Mouse (Mus musculus) limb, embryonic 11.5 days (tissue): ENCODE data around the gene Sult6b1. TPM values are rescaled to one million over a fixed set of nuclear protein-coding genes. Genes with fewer than 3 reads are reported as not detected.
A peak's percentile ranks its signal among the peaks of the same experiment; 100 is the strongest.

Experiments
- ATAC-seq: fragments of 200-750 bp; cut with Nextera tagmentation; 2 replicates; pipeline ENCODE4 v1.8.0; 2017; ENCODE audit warnings: low read depth; ENCODE audit not compliant: insufficient number of reproducible peaks, low FRiP score, low TSS enrichment
- DNase-seq: peaks from one replicate; pipeline ENCODE4 v3.0.0-alpha.2; 2015; ENCODE audit warnings: low spot score
- H3K27ac ChIP-seq: fragments of 300-500 bp; sonication (generic); replicated peaks from 2 replicates; pipeline ENCODE4 v1.5.1; 2014; ENCODE audit warnings: low read depth, mild to moderate bottlenecking, low read length
- H3K27me3 ChIP-seq: fragments of 300-500 bp; sonication (generic); 2 replicates; pipeline ENCODE4 v1.6.1; 2014; ENCODE audit warnings: mild to moderate bottlenecking, low read length, mixed read lengths; ENCODE audit not compliant: control insufficient read depth, insufficient read depth
- H3K36me3 ChIP-seq: fragments of 300-500 bp; sonication (generic); 2 replicates; pipeline ENCODE4 v1.6.1; 2014; ENCODE audit warnings: mild to moderate bottlenecking, low read length, moderate library complexity, mixed read lengths; ENCODE audit not compliant: control insufficient read depth, insufficient read depth
- H3K4me1 ChIP-seq: fragments of 300-500 bp; sonication (generic); 2 replicates; pipeline ENCODE4 v1.6.1; 2014; ENCODE audit warnings: low read length, mixed read lengths; ENCODE audit not compliant: control insufficient read depth, insufficient read depth
- H3K4me2 ChIP-seq: fragments of 300-500 bp; sonication (generic); 2 replicates; pipeline ENCODE4 v1.6.1; 2014; ENCODE audit warnings: low read depth, mild to moderate bottlenecking, moderate library complexity; ENCODE audit not compliant: severe bottlenecking
- H3K4me3 ChIP-seq: fragments of 300-500 bp; sonication (generic); 2 replicates; pipeline ENCODE4 v1.5.1; 2014; ENCODE audit warnings: low read depth, low read length
- H3K9ac ChIP-seq: fragments of 300-500 bp; sonication (generic); 2 replicates; pipeline ENCODE4 v1.6.1; 2014; ENCODE audit warnings: mild to moderate bottlenecking, low read length
- H3K9me3 ChIP-seq: fragments of 300-500 bp; sonication (generic); 2 replicates; pipeline ENCODE4 v1.6.1; 2016; ENCODE audit warnings: low read length; ENCODE audit not compliant: control insufficient read depth
- WGBS: fragments of 180-500 bp; shearing (Covaris S2); extraction: QIAGEN DNeasy Blood & Tissue Kit; methylation state at CpG from one replicate; pipeline ENCODE4 v1.1.7; 2014; 5-methylcytosine and 5-hydroxymethylcytosine counted together
- polyA plus RNA-seq: library from polyadenylated mRNA; unstranded; fragments of >200 nt; fragmentation: Nextera tagmentation; extraction: Ambion mirVana; gene quantifications from 2 replicates; pipeline ENCODE4 v1.2.1, GENCODE M21; 2014

The Sult6b1 gene
- polyA plus RNA-seq, 1 experiment from 2014 or later, result 0.12 TPM

DNA sequence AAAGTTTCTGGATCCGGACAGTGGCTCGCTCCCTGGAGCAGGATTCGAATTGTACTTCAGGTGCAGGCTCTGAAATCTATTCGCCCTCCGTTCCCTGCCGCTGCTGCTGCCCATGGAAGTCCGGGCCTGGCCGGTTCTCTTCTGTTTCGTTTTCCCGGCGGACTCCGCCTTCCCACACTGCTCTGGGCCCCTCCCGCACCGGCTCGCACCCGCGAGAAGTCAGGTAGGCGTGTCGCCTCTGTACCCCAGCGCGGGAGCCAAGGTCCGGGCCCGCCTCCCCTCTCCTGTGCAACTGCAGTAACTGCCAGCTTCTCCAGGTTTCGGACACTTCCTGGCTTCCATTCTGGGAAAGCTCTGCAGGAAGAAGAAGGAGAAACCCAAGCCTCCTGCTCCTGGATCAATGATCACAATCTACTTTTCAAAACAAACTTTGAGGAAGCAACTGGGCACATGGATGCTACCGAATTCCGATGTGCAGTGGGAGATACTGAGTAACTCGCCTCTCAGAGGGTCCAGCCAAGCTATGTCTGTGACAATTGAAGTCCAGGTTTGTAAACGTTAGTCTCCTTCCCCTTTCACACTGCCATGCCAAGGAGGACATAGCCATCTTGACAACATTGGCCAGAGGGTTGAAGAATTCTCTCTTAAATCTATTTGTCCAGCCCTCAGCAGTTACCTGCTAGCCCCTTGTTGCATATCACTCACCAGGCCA lies 24.2 kb downstream of the Sult6b1 start, which contains the start of gene Eif2ak2:
Gene Eif2ak2, minus strand, starts transcription at position 173 of the 712 bp plus-strand sequence.
- peaks cover 2% of the 10 kb centered on the region; the same call in 1 of the 2 replicates for H3K36me3 ChIP-seq
- DNase-seq, result peak; percentile 90
- peak within 1 kb of the TSS; percentile 79 for H3K9ac ChIP-seq
- H3K4me3 ChIP-seq, result peak within 1 kb of the TSS; percentile 51
- ATAC-seq, result peak; percentile 95
- 0 out of 2 replicates have a peak within 1 kb of the TSS, but pooled peaks have one; percentile 32 for H3K27ac ChIP-seq
- H3K4me2 ChIP-seq, result peak within 1 kb of the TSS; percentile 64
- no peaks in the 10 kb centered on the region for H3K4me1 ChIP-seq
- WGBS, result 3% methylated on average over 28 of the region's 28 CpGs
- no peaks in the 10 kb centered on the region for H3K9me3 ChIP-seq
- H3K27me3 ChIP-seq, result no peaks in the 10 kb centered on the region

DNA sequence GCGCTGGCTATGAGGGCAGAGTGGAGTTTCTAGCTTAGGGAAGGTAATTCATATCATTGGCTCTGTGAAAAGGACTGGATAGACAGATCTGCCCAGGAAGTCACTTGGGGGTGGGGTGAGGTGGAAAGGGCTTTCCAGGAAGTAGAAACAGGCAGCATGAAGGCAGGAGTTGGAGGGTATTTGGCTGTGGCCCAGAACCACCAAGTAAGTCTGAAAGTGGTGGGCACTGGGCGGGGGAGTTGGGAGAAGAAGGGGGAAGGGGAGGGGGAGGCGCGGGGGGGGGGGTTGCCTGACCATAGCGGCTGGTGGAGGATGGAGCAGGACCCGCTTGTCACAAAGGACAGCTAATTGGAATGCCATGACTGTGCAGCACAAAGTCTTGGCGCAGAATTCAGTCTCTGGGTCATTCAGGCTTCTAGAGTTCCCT lies 24.9 kb downstream of the Sult6b1 start:
- H3K36me3 ChIP-seq, result peaks cover 2% of the 10 kb centered on the region; the same call in 1 of the 2 replicates
- peak overlapping the region; percentile 51 for H3K4me3 ChIP-seq
- no peaks in the 10 kb centered on the region for H3K27me3 ChIP-seq
- no peaks in the 10 kb centered on the region for H3K4me1 ChIP-seq
- WGBS, result 11% methylated on average over 7 of the region's 7 CpGs
- H3K4me2 ChIP-seq, result peak overlapping the region; percentile 64
- no peaks in the 10 kb centered on the region for H3K9me3 ChIP-seq
- peak; percentile 40 for DNase-seq
- ATAC-seq, result peak; percentile 24
- peak overlapping the region; percentile 79 for H3K9ac ChIP-seq
- no peak overlapping the region for H3K27ac ChIP-seq

DNA sequence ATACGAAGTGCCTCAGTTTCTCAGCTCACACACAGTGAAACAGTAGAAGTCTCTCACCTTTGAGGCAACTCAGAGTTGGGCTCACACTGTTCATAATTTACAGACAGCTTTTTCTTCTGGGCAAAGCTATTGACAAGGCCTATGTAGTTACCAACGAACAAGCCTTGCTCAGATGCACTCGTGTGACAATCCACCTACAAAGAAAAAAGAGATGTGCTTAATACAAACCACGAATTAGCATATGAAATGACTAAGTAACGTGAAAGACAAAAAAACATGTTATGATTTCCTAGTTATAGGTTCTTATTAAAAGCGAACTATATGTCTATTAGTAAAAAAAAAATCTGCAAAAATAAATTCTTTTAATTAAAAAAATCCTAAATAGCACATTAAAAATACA lies 32.9 kb downstream of the Sult6b1 start:
- no peak for DNase-seq
- Histone ChIP-seq H3K4me3 (no peak overlapping the region), H3K9ac (no peak overlapping the region), H3K4me1 (no peaks in the 10 kb centered on the region), H3K27me3 (no peaks in the 10 kb centered on the region), H3K9me3 (no peaks in the 10 kb centered on the region), H3K36me3 (peaks cover 3% of the 10 kb centered on the region), H3K27ac (no peak overlapping the region), H3K4me2 (no peak overlapping the region)
- 95% methylated on average over 6 of the region's 6 CpGs for WGBS
- ATAC-seq, result no peak

DNA sequence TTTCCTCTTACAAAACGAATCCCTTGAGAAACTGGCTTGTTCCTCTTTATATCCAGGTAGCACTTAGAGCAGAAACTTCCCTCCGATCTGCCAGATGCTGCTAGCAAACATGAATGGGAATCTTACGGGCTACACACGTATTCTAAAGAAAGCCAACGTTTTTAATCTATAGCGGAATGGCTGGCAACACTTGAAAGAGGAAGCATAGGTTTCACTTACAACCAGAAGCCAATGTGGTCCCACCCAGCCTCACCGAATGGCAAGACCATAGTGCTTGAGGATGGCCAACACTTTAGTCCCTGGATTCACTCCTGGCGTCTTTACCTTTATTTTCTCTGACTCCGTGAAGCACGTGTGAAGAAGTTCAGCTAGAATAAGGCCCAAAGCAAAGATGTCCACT lies 50.5 kb downstream of the Sult6b1 start:
- DNase-seq, result no peak
- WGBS, result 90% methylated on average over 10 of the region's 10 CpGs
- no peak overlapping the region for H3K4me2 ChIP-seq
- H3K4me1 ChIP-seq, result no peaks in the 10 kb centered on the region
- no peaks in the 10 kb centered on the region for H3K9me3 ChIP-seq
- no peaks in the 10 kb centered on the region for H3K27me3 ChIP-seq
- H3K9ac ChIP-seq, result no peak overlapping the region
- H3K27ac ChIP-seq, result no peak overlapping the region
- H3K4me3 ChIP-seq, result no peak overlapping the region
- no peak for ATAC-seq
- peaks cover 2% of the 10 kb centered on the region; the same call in 1 of the 2 replicates for H3K36me3 ChIP-seq

DNA sequence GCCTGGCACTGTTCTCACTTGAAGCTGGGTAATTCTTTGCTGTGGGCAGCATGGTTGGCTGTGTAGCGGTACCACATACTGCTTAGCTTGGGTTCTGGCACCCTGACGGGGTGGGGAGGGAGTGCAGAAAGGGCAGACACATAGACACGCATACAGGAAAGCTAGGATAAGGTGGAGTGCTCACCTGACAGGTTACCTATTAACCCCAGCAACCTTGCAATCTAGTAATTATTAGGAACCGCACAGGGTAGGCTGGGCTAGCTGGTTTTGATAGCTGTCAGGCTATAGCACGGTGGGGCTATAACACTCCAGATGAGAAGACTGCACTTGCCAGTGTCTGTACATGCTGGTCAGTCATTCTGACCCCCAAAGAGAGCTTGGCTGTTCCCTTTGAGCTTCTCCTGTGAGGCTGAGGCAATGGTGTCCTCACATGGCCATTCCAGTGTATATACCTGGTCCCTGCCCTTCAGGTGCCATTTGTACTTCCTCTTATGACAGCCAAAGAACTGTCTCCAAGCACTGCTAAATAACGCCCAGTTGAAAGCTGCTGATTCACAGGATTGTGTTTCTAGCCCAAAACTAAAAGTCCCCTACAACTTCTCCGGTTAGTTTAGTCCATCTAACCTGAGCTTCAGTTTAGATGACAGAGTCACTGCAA lies 64.4 kb downstream of the Sult6b1 start:
- no peak overlapping the region for H3K9ac ChIP-seq
- H3K27me3 ChIP-seq, result no peaks in the 10 kb centered on the region
- H3K36me3 ChIP-seq, result peaks cover 15% of the 10 kb centered on the region
- 94% methylated on average over 7 of the region's 7 CpGs for WGBS
- DNase-seq, result no peak
- no peak overlapping the region for H3K4me3 ChIP-seq
- no peak for ATAC-seq
- H3K9me3 ChIP-seq, result no peaks in the 10 kb centered on the region
- H3K4me2 ChIP-seq, result no peak overlapping the region
- no peaks in the 10 kb centered on the region for H3K4me1 ChIP-seq
- no peak overlapping the region for H3K27ac ChIP-seq

DNA sequence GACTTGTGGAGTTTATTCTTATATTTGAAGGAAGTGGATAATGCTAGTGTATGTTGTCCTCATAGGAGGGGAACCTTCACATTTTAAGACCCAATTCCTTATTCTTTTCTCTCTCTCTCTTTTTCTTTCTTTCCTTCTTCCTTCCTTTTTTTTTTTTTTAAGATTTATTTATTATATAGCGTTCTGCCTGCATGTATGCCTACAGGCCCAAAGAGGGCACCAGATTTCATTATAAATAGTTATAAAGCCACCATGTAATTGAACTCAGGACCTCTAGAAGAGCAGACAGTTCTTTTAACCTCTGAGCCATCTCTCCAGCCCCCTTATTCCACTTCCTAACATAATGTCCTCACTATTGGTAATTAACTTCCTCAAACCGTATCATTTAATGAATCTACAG lies 70.7 kb downstream of the Sult6b1 start:
- no peaks in the 10 kb centered on the region for H3K4me1 ChIP-seq

DNA sequence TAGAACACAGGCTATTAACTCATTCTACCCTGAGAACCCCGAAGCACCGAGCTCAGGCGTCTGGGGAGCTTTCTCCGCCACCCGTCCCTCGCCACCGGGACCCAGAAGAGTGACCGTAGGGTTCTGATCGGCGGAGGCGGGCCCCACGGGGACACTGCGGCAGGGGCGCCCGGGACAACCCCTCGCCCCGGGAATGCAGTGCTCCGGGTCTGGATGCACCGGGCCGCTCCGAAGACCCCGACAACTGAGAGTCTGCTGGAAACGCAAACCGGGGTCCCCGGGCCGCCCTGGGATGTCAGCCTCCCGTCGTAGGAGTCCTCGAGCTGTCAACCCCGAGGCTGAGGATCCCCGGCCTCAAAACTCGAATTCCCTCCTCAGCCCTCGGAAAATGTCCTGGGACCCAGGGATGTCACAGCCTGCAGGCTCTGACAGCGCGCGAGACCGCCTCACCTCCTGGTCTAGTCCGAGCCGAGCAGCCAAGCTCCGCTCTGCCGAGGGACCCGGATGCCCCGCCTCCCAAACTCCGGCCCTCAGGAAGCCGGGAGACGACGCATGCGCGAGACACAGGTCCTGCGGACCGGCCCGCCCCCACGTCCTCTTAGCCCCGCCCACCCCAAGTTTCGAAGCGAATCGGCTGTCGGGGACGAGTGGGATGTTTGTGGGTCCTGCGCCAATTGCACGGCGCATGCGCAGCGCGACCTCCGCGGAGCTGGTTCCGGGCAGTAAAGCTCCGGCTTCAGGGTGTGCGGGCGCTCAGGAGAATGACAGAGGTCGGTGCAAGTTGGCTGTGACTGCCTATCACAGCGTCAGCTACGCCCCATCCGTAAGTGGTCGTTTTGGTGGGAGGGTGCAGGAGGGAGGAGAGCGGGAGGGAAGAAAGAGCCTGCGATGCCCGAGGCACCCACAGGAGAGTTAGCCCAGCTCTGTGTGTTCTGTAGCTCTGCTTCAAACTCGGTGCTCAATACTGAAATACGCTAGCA lies 71.6 kb downstream of the Sult6b1 start, which contains the start of the genes Heatr5b and Gpatch11:
Gene Heatr5b, minus strand, starts transcription at position 509 of the 980 bp plus-strand sequence.
Gene Gpatch11, plus strand, starts transcription at position 712 of the 980 bp plus-strand sequence.
- under 1% methylated on average over 81 of the region's 81 CpGs for WGBS
- Histone ChIP-seq H3K4me3 (peak within 1 kb of the TSS; percentile 85), H3K4me1 (no peaks in the 10 kb centered on the region), H3K27ac (peak within 1 kb of the TSS; percentile 55; the same call in 1 of the 2 replicates), H3K9me3 (no peaks in the 10 kb centered on the region), H3K36me3 (no peaks in the 10 kb centered on the region; the same call in 1 of the 2 replicates), H3K4me2 (peak within 1 kb of the TSS; percentile 77), H3K27me3 (no peaks in the 10 kb centered on the region), H3K9ac (peak within 1 kb of the TSS; percentile 81)
- ATAC-seq (peak; percentile 99), DNase-seq (peak; percentile 99)

More for the DNA sequence above, 70.7 kb downstream of the Sult6b1 start:
- H3K9ac ChIP-seq, result peak overlapping the region; percentile 62
- no peaks in the 10 kb centered on the region; the same call in 1 of the 2 replicates for H3K36me3 ChIP-seq
- WGBS, result 34% methylated on average over 2 of the region's 2 CpGs
- peak overlapping the region; percentile 85 for H3K4me3 ChIP-seq
- no peaks in the 10 kb centered on the region for H3K27me3 ChIP-seq
- ATAC-seq, result no peak
- no peak overlapping the region for H3K27ac ChIP-seq
- H3K4me2 ChIP-seq, result peak overlapping the region; percentile 77
- DNase-seq, result no peak
- no peaks in the 10 kb centered on the region for H3K9me3 ChIP-seq
